Mouse (Mus musculus) heart, embryonic 12.5 days (tissue): ENCODE results near the gene Rtl8a. TPM values are rescaled to one million over a fixed set of nuclear protein-coding genes. Genes with fewer than 3 reads are reported as not detected.

ENCODE experiments used
- polyA plus RNA-seq: library from polyadenylated mRNA; unstranded; fragments of >200 nt; fragmentation: Nextera tagmentation; extraction: Ambion mirVana; gene quantifications from 2 replicates; pipeline ENCODE4 v1.2.1, GENCODE M21; 2016

Rtl8a gene
- polyA plus RNA-seq, 1 experiment from 2014 or later: 93.5 TPM

Other genes starting within 250 kb of the Rtl8a start
- gene Etd, start 208.8 kb downstream of the Rtl8a start, polyA plus RNA-seq: not detected in 2 replicates
- gene Rtl8c, start 35.6 kb downstream of the Rtl8a start, polyA plus RNA-seq: 49.7 and 56.2 TPM in 2 replicates
- not detected in 2 replicates for gene Gm14597, start 34.7 kb downstream of the Rtl8a start, polyA plus RNA-seq
- gene Rtl8b, start 26.7 kb upstream of the Rtl8a start, polyA plus RNA-seq: 70.1 and 72.6 TPM in 2 replicates
- gene 4930502E18Rik, start 81.1 kb upstream of the Rtl8a start, polyA plus RNA-seq: 0.27 and 0.48 TPM in 2 replicates
- not detected in 2 replicates for gene 1700013H16Rik, start 114.1 kb upstream of the Rtl8a start, polyA plus RNA-seq
- gene Zfp36l3, start 132.7 kb upstream of the Rtl8a start, polyA plus RNA-seq: not detected in 2 replicates
- gene Xlr, start 154.0 kb upstream of the Rtl8a start, polyA plus RNA-seq: 2.0 and 3.1 TPM in 2 replicates